Mouse (Mus musculus) kidney, adult 2 months (tissue): ENCODE data around the gene Hectd2.

Experiments used
- CTCF ChIP-seq: fragments of 200-500 bp; conservative IDR thresholded peaks from 2 replicates; pipeline ENCODE4 v1.5.1; 2011; ENCODE audit warnings: low read depth, mild to moderate bottlenecking, control low read depth, low read length, moderate library complexity, mixed read lengths; ENCODE audit not compliant: insufficient read depth, insufficient read length
- POLR2A ChIP-seq: fragments of 200-500 bp; IDR thresholded peaks from one replicate; pipeline ENCODE4 v1.6.1; 2011; ENCODE audit warnings: low read depth, low read length, control low read depth

GRCm38 (mm10) chr19:36535878-36536277 lies 18.6 kb upstream of the Hectd2 start:
- no peak for TF ChIP-seq POLR2A
- TF ChIP-seq CTCF: no peak
